Mouse (Mus musculus): ENCODE results near the gene BC030867.
"Not testable (repeated sequence)": the region's sequence is repeated elsewhere in the genome, so short reads cannot be mapped to it uniquely, and the experiment has no call there.

Gene BC030867

GRCm38 (mm10) chr11:102249351-102250090, 839 bp downstream of the BC030867 start:
- no peak for DNase-seq (ENCODE audit: inconsistent ontology term)

- DNase-seq (ENCODE audit: inconsistent ontology term), result peak; percentile 36
Observed at GRCm38 (mm10) chr11:102257514-102257913, 8.8 kb downstream of the BC030867 start.

- no peak for DNase-seq (ENCODE audit: inconsistent ontology term)
Observed at GRCm38 (mm10) chr11:102258095-102258494, 9.4 kb downstream of the BC030867 start.

GRCm38 (mm10) chr11:102258521-102258920, 9.8 kb downstream of the BC030867 start:
- no peak for DNase-seq (ENCODE audit: inconsistent ontology term)

GRCm38 (mm10) chr11:102263211-102263610, 14.5 kb downstream of the BC030867 start:
- DNase-seq (ENCODE audit: inconsistent ontology term), result no peak

GRCm38 (mm10) chr11:102265816-102266215, 17.1 kb downstream of the BC030867 start:
- no peak for DNase-seq (ENCODE audit: inconsistent ontology term)

- peak; percentile 38 for DNase-seq (ENCODE audit: inconsistent ontology term)
Observed at GRCm38 (mm10) chr11:102266631-102267355, 18.1 kb downstream of the BC030867 start.

GRCm38 (mm10) chr11:102267480-102267879, 18.8 kb downstream of the BC030867 start:
- DNase-seq (ENCODE audit: inconsistent ontology term), result peak; percentile 64

GRCm38 (mm10) chr11:102268520-102269244, 20.0 kb downstream of the BC030867 start, which contains the start of gene Asb16:
Gene Asb16 (plus strand): TSS chr11:102268743.
- DNase-seq (ENCODE audit: inconsistent ontology term), result no peak

- peak; percentile 51 for DNase-seq (ENCODE audit: inconsistent ontology term)
Observed at GRCm38 (mm10) chr11:102276411-102276915, 27.8 kb downstream of the BC030867 start.

GRCm38 (mm10) chr11:102277754-102278153, 29.1 kb downstream of the BC030867 start:
- DNase-seq (ENCODE audit: inconsistent ontology term), result no peak

GRCm38 (mm10) chr11:102279595-102279994, 30.9 kb downstream of the BC030867 start:
- DNase-seq (ENCODE audit: inconsistent ontology term), result no peak

- not testable (repeated sequence) for DNase-seq (ENCODE audit: inconsistent ontology term)
Observed at GRCm38 (mm10) chr11:102280267-102280666, 31.6 kb downstream of the BC030867 start.

- DNase-seq (ENCODE audit: inconsistent ontology term), result no peak
Observed at GRCm38 (mm10) chr11:102283922-102284321, 35.2 kb downstream of the BC030867 start.

- DNase-seq (ENCODE audit: inconsistent ontology term), result peak; percentile 98
Observed at GRCm38 (mm10) chr11:102284501-102285094, 35.9 kb downstream of the BC030867 start, which contains the start of gene Tmub2. Gene Tmub2 (plus strand): TSS chr11:102284931.

GRCm38 (mm10) chr11:102285095-102285834, 36.6 kb downstream of the BC030867 start:
- DNase-seq (ENCODE audit: inconsistent ontology term), result no peak

GRCm38 (mm10) chr11:102287485-102287884, 38.8 kb downstream of the BC030867 start:
- no peak for DNase-seq (ENCODE audit: inconsistent ontology term)

- DNase-seq (ENCODE audit: inconsistent ontology term), result no peak
Observed at GRCm38 (mm10) chr11:102288027-102288804, 39.5 kb downstream of the BC030867 start.

- DNase-seq (ENCODE audit: inconsistent ontology term), result no peak
Observed at GRCm38 (mm10) chr11:102288913-102289312, 40.2 kb downstream of the BC030867 start.

- DNase-seq (ENCODE audit: inconsistent ontology term), result no peak
Observed at GRCm38 (mm10) chr11:102289511-102290100, 40.9 kb downstream of the BC030867 start.
